Mouse (Mus musculus): ENCODE measurements around the gene Spag9.

DNA sequence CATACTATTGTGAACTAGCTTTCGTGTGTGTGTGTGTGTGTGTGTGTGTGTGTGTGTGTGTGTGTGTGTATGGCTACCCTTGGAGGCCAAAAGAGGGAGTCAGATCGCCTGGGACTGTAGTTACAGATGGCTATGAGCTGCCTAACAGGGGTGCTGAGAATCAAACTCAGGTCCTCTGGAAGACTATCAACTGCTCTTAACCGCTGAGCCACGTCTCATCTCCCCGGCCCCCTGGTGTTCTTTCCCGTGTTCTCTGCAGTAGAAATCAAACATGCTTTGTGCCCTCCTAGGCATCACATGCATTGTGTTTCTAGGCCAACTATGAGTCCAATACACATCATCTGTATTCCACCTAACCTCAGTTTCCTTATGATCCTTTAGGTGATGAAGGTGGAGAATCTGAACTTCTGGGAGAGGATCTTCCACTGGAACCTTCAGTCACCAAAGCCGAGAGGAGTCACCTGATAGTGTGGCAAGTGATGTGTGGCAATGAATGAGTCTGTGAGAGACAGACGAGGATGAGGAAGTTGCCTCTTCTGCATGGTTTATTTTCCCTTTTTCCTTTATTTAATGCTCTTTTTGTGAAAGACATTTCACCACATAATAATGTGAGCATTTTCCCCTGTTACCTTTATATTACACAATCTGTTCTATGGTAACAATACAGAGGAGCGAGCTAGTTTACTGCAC is 126.6 kb downstream of the Spag9 start:
- TF ChIP-seq ETS1 (conservative IDR thresholded peaks at IDR 0.05; ENCODE audit: low read depth, low read length) (no peak), E2F4 (IDR thresholded peaks at IDR 0.05; ENCODE audit: insufficient replicate concordance, low read depth, low read length) (no peak), ZC3H11A (IDR thresholded peaks at IDR 0.05; ENCODE audit: low read depth, low read length) (no peak), POLR2A (IDR thresholded peaks at IDR 0.05; ENCODE audit: low read depth, low read length) (no peak), JUND (conservative IDR thresholded peaks at IDR 0.05; ENCODE audit: low read depth, low read length) (no peak), MEF2A (IDR thresholded peaks at IDR 0.05; ENCODE audit: borderline replicate concordance, low read depth, low read length) (no peak), POLR2AphosphoS2 (IDR thresholded peaks at IDR 0.05; ENCODE audit: low read depth, low read length) (no peak), KAT2A (IDR thresholded peaks at IDR 0.05; ENCODE audit: insufficient replicate concordance, low read length) (no peak)

All from CH12.LX (cell line).